Mouse (Mus musculus): Measurements from ENCODE around the gene Notch2. TPM values are rescaled to one million over a fixed set of nuclear protein-coding genes. Genes with fewer than 3 reads are reported as not detected.

Gene Notch2
- total and polyA plus RNA-seq, 3 experiments: 3.3 to 11.3 (median 11.1) TPM

DNA sequence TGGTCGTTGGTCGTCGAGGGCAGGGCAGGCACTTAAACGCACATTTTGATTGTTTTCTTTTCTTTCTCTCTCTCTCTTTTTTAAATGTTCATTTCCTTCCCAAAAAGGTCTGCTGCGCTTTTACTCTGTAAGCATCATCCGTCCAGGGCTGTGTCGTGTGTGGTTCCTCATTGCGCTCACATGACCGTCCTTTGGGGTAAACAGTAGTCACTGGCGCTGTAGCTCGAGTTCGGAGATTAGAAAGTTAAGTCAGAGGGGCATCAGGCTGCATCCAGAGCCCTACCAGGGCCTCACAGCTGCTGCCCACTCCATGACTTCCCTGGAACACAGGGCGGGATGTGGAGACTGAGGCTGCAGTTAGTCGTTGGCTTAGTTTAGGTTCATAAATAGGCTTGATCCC is 12.2 kb downstream of the Notch2 start:
- H3K36me3 ChIP-seq (replicated peaks in 1 of 2; ENCODE audit: control insufficient read depth in 1 of 2, insufficient read depth in 1 of 2, low read length in 1 of 2): peaks cover 0 to 19% of the 10 kb centered on the region in 2 experiments
- peaks cover 4 to 51% of the 10 kb centered on the region in 2 experiments; a peak in 3 of 4 replicates for H3K4me1 ChIP-seq (ENCODE audit: control insufficient read depth in 1 of 2, insufficient read depth in 2 of 2)
- no peak overlapping the region for H3K4me3 ChIP-seq (replicated peaks in 1 of 3; ENCODE audit: low read depth in 2 of 3, low read length in 2 of 3, poor library complexity in 1 of 3)
- no peaks in the 10 kb centered on the region for H3K79me2 ChIP-seq (replicated peaks; ENCODE audit: control insufficient read depth, extremely low read depth, insufficient read depth, poor library complexity, severe bottlenecking)
- H3K4me2 ChIP-seq (ENCODE audit: insufficient read depth, low read depth, poor library complexity, severe bottlenecking): no peak overlapping the region
- H3K27ac ChIP-seq (ENCODE audit: insufficient read depth, low read depth): no peak overlapping the region
- H3K9ac ChIP-seq (ENCODE audit: insufficient read depth, low read depth): no peak overlapping the region
- no peaks in the 10 kb centered on the region for H3K27me3 ChIP-seq (replicated peaks)
- TF ChIP-seq JUND (conservative IDR thresholded peaks at IDR 0.05; ENCODE audit: low read depth, low read length) (no peak), ZKSCAN1 (IDR thresholded peaks at IDR 0.05; ENCODE audit: borderline replicate concordance, low read depth, low read length) (no peak), SIN3A (IDR thresholded peaks at IDR 0.05; ENCODE audit: low read length) (no peak), IRF4 (IDR thresholded peaks at IDR 0.05; ENCODE audit: low read depth, low read length) (no peak), MAFK (IDR thresholded peaks at IDR 0.05; ENCODE audit: insufficient replicate concordance, low read length) (no peak), USF2 (conservative IDR thresholded peaks at IDR 0.05; ENCODE audit: low read depth, low read length) (no peak), ELF1 (IDR thresholded peaks at IDR 0.05; ENCODE audit: low read depth, low read length) (no peak), TCF12 (IDR thresholded peaks at IDR 0.05; ENCODE audit: low read depth, low read length) (no peak), KAT2A (IDR thresholded peaks at IDR 0.05; ENCODE audit: insufficient replicate concordance, low read length) (no peak)
- no peak for DNase-seq (ENCODE audit: extremely low read depth)
- H3K9me3 ChIP-seq (replicated peaks; ENCODE audit: low read length): no peaks in the 10 kb centered on the region
- in situ Hi-C loops (cut with MboI; ENCODE audit: low pct_ligation_motif_present, low pct_unique_long_range_greater_than_20kb, low sequenced_read_pairs): no loop called here
- dilution Hi-C loops (cut with MboI; ENCODE audit: extremely low pct_ligation_motif_present, extremely low pct_unique_long_range_greater_than_20kb, low sequenced_read_pairs): no loop called here

DNA sequence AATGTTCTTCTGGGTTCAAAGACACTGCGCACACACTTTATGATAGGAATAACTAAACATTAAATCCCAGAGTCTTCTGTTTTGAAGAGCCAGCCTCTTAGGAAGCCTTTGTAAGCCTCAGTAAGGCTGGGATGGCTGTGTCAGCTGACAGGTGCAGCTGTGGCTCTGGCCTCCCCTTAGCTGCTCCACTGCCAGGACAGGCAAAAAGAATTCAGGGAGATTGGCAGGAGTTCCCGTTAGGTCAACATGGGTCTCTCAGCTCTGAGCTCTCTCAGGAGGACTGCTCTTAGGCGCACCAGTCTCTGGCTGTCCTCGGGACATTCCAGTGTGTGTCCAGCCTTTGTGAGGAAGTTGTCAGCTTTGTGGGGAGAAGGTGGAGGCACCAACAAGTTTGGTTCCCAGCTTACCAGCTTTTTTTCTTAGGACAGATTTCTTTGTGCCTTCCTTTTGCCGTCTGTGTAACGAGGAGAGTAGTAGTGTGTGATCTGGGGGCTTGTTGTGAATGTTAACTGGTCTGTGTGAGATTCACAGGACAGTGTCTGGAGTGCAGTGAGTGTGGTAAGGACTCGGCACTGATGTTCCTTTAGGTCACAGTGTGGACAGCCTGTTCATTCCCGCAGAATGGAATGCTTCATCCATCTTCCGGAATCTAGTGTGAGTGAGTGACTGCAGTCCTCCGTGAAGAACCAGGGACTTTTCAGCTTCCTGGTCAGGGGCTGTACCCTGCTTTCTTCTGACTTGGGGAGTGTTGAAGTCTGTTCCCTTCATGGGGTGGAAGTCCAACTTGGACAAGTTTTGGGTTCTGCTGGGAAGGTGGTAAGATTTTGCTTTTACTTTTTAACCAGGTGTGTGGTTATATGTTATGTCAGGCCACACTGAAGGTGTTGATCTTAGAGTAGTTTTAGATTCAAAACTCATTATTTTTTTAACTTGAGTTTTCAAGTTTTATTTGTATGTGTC is 12.9 kb downstream of the Notch2 start:
- no peaks in the 10 kb centered on the region for H3K9me3 ChIP-seq (replicated peaks; ENCODE audit: low read length)
- in situ Hi-C loops (cut with MboI; ENCODE audit: low pct_ligation_motif_present, low pct_unique_long_range_greater_than_20kb, low sequenced_read_pairs) (no loop called here), dilution Hi-C loops (cut with MboI; ENCODE audit: extremely low pct_ligation_motif_present, extremely low pct_unique_long_range_greater_than_20kb, low sequenced_read_pairs) (no loop called here)
- no peaks in the 10 kb centered on the region for H3K27me3 ChIP-seq (replicated peaks)
- H3K4me1 ChIP-seq (ENCODE audit: control insufficient read depth in 1 of 2, insufficient read depth in 2 of 2): peaks cover 4 to 58% of the 10 kb centered on the region in 2 experiments; a peak in 3 of 4 replicates
- H3K9ac ChIP-seq (ENCODE audit: insufficient read depth, low read depth): no peak overlapping the region
- TF ChIP-seq ZMIZ1 (IDR thresholded peaks at IDR 0.05; ENCODE audit: low read depth, low read length) (no peak), ELF1 (IDR thresholded peaks at IDR 0.05; ENCODE audit: low read depth, low read length) (no peak), NELFE (IDR thresholded peaks at IDR 0.05; ENCODE audit: low read depth, low read length) (no peak), IRF4 (IDR thresholded peaks at IDR 0.05; ENCODE audit: low read depth, low read length) (no peak), EP300 (IDR thresholded peaks at IDR 0.05; ENCODE audit: low read length) (no peak), MXI1 (IDR thresholded peaks at IDR 0.05; ENCODE audit: low read depth, low read length) (no peak), TBP (conservative IDR thresholded peaks at IDR 0.05; ENCODE audit: low read depth, low read length) (no peak), SMC3 (IDR thresholded peaks at IDR 0.05; ENCODE audit: low read depth, low read length) (no peak), HCFC1 (IDR thresholded peaks at IDR 0.05; ENCODE audit: low read depth, low read length) (no peak), ZC3H11A (IDR thresholded peaks at IDR 0.05; ENCODE audit: low read depth, low read length) (no peak)
- H3K4me3 ChIP-seq (replicated peaks in 1 of 3; ENCODE audit: low read depth in 2 of 3, low read length in 2 of 3, poor library complexity in 1 of 3): no peak overlapping the region
- no peaks in the 10 kb centered on the region for H3K79me2 ChIP-seq (replicated peaks; ENCODE audit: control insufficient read depth, extremely low read depth, insufficient read depth, poor library complexity, severe bottlenecking)
- peaks cover 0 to 16% of the 10 kb centered on the region in 2 experiments for H3K36me3 ChIP-seq (replicated peaks in 1 of 2; ENCODE audit: control insufficient read depth in 1 of 2, insufficient read depth in 1 of 2, low read length in 1 of 2)
- DNase-seq (ENCODE audit: extremely low read depth): no peak
- H3K4me2 ChIP-seq (ENCODE audit: insufficient read depth, low read depth, poor library complexity, severe bottlenecking): no peak overlapping the region
- no peak overlapping the region for H3K27ac ChIP-seq (ENCODE audit: insufficient read depth, low read depth)

Measured in CH12.LX (cell line).